Mouse (Mus musculus): ENCODE results near the gene Mybbp1a.

DNA sequence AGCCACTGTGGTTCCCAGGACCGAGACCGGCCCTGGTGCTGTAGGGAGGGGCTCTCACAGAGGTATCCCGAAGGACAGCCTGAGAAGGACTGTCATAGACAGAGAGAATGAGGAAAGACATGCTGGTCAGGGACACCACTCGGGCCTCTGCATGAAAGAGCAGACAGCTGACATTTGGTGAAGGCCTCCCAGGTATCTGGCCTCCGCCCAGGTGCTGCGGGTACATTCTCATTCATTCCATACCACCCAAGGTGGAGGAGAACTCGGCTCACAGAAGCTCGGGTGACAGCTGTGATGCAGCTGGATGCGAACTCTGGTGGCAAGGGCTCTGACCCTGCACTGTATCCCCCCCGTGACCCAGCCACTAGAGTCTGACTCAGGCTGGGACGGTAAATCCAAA is 44.8 kb downstream of the Mybbp1a start:
- no peak for TF ChIP-seq CTCF (IDR thresholded peaks at IDR 0.05; ENCODE audit: low read depth)
- no peak for TF ChIP-seq EP300 (optimal IDR thresholded peaks at IDR 0.05)

All from stomach, postnatal 0 days (tissue).